Mouse (Mus musculus) cerebellum, adult 11 months (tissue): ENCODE results near the gene Gm20388.
"Not testable (repeated sequence)": the region's sequence is repeated elsewhere in the genome, so short reads cannot be mapped to it uniquely, and the experiment has no call there.

Source experiments
- DNase-seq: peaks from one replicate; pipeline ENCODE4 v3.0.0; 2022

Gm20388 gene

DNA sequence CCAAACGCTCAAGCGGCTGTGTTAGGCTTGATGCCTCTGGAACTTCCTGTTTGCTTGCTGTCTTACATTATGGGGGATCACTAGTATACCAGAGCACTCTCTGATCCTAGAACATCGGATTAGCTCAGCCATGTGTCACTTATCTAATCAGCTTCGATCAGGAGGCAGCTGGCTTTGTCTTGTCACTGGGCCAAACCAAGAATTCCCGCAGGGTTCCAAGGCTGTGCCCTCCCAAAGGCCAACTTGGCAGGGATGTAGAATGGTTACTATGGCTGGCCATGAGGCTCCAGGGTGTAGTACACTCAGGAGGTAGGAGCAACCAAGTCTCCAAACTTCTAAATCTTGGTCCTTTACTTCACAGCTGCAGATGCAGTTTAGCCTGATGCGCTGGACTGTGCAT lies 2656.1 kb downstream of the Gm20388 start:
- peak; percentile 49 for DNase-seq

DNA sequence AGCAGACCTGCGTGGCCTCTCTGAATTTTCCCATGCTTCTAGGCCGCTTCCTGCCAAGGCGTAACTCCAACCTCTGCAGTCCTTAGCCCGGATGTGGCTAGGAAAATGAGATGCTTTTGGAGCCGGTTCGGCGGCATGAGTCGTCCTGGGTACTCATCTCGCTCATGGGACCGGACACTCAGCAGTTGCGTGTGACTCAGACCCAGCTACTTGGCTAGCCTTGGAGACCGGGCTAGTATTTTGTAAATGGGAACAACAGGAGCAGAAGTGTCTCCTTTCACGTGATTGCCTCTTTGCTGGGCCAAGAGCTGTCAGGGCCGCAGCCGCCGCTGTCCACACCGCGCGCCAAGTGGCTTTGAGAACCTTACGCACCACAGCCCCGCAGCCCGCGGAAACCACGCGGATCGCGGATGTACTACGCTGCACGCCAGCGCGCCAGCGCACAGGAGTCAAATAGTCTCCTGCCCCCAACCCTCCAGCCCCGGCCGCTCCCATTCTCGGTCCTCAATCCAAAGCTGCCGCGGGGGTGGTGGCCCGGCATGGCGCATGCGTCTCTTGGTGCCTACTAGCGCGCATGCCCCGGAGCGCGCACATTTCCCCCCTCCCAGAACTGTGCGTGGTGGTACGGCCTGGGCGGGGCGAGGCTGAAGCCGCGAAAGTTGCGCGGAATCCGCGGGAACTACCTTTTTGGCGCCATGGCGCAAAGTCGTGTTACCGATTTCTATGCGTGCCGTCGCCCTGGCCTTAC lies 2656.9 kb downstream of the Gm20388 start, which contains the start of gene Cdt1:
Gene Cdt1 (plus strand): TSS at position 655 of the 748 bp plus-strand sequence.
- peak; percentile 96 for DNase-seq

DNA sequence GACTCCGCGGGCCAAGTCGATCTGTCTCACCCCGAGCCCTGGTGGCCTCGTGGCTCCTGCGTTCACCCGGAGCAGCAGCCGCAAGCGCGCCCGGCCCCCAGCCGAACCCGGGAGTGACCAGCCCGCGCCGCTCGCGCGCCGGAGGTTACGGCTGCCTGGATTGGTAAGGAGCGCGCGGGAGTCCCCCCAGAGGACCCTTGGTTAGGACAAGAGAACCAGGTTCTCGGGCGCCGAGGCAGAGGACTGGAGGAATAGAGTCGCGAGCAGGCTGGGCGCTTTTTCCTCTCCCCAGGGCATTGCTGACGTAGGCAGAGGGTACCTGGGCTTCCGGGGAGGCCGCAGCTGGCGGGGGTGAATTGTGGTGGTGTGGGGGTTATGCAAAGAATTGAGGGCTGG lies 2657.5 kb downstream of the Gm20388 start:
- DNase-seq = no peak

DNA sequence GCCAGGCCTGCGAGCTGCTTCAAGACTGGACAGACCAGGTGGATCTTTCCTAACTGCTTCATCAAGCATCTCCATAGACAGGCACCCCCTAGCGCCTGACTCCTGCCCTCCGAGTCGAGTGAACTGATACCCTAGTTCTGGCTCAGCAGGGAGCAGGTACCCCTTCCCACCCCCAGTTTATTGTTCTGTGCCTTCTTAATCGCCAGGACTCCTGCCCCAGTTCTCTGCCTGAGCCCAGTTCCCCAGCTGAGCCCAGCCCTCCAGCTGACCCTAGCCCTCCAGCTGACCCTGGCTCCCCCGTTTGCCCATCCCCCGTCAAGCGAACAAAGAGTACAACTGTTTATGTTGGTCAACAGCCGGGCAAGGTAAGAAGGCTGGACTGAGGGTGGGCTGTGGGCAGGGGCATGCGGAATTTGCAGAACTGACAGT lies 2658.3 kb downstream of the Gm20388 start:
- DNase-seq = peak; percentile 44

DNA sequence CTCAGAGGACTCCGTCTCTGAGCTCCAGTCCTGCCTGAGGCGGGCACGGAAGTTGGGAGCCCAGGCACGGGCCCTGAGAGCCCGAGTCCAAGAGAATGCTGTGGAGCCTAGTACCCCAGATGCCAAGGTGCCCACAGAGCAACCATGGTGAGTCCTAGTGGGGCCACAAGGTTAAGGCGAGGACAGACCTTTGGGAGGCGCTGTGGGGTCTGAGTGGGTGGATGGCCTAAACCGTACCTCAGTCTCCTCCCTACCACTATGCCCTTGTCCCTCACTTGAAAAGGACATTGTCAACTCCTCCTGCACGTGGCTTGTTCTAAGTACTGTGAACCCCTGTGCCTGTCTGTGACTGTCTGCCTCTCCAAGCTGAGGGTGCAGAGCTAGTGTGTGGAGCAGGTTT lies 2658.7 kb downstream of the Gm20388 start:
- DNase-seq = no peak

DNA sequence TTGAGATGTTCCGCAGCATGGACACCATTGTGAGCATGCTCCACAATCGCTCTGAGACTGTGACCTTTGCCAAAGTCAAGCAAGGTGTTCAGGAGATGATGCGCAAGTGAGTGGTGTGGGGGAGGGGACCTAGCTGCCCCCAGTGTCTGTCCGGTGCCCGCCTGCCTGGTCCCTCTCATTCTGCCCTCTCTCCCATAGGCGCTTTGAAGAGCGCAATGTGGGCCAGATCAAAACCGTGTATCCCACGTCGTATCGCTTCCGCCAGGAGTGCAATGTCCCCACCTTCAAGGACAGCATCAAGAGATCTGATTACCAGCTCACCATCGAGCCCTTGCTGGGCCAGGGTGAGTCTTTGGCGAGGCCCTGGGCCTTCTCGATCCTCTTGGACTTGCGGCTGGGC lies 2659.4 kb downstream of the Gm20388 start:
- DNase-seq = no peak

DNA sequence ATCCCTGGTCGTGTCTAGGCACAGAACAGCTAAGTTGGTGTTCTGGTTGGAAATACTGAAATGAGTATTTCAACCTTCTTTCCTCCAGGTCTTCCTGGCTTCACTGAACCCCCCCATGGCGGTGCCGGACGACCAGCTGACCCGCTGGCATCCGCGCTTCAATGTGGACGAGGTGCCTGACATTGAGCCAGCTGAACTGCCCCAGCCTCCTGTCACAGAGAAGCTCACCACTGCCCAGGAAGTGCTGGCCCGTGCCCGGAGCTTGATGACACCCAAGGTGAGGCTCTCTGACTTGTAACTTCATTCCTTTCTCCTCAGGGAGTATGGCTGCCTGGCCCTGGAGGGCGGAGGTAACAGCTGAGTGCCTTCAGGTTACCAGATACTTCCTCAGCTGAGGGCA lies 2660.5 kb downstream of the Gm20388 start:
- DNase-seq = peak; percentile 70

DNA sequence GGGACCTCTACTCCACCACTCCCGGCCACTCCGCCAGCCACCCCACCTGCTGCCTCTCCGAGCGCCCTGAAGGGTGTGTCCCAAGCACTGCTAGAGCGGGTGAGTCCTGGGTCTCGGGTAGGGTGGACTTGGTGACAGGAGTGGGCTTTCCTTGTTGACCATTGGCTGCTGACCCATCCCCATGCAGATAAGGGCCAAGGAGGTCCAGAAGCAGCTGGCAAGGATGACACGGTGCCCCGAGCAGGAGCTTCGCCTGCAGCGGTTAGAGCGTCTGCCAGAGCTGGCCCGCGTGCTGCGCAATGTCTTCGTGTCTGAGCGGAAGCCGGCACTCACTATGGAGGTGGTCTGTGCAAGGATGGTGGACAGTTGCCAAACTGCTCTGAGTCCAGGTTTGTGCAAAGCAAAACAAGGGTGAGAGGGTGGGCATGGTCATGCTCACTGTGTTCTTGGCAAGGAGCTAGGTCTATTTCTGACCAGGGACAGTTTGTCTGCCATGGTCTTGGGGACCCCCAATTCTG lies 2661.2 kb downstream of the Gm20388 start:
- no peak for DNase-seq

DNA sequence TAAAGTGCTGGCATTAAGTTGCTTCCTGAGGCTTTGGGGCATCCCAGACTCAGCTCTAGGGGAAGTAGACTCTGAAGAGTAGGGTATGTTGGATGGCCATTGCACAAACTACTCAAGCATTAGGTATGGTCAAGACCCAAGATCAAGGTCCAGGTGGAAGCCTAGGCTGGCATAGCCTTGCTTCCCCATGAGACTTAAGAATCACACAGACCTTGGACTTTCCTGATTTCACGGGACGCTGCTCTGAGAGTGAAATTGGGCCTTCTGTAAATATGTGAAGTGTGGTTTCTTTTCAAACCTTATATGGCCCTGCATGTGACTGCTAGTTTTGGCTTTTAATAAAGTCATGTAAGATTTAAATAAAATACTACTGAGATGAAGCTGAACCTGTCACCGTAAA lies 2662.1 kb downstream of the Gm20388 start:
- no peak for DNase-seq

DNA sequence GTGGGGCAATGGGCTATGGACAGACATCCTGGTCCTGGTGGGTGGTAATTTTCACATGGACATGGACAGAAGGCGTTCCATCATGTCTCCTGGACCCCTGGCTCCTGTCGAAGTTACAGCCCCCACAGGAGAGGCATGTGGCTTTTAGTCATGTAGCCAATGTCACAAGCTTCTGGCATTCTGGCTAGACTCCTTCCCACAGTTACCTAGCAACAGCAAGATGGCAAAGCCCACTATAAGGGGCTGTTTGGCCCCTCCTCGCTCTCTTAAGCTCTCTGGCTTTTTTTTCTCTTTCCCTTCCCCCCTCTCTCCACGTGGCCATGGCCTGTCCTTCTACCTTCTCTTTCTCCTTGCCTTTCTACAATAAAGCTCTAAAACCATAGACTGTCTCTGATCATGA lies 2662.5 kb downstream of the Gm20388 start:
- DNase-seq = not testable (repeated sequence)

DNA sequence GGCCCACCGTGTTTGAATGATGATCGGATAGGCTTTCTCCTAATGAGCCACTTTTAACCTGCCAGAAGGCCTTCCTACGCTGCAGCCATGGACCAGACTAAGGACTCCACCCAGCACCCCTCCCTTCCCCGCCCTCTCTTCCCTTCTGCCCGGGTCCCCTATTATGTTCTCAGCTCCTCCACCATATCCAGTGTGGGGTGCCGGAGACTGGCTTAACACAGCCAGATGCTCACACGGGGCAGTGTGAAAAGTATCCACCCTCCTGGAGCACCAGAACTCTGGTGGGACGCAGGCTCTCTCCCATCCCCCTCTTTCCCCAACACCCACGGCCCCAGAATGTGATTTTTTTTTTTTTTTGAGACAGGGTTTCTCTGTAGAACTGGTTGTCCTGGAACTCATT lies 2662.9 kb downstream of the Gm20388 start:
- DNase-seq = no peak

DNA sequence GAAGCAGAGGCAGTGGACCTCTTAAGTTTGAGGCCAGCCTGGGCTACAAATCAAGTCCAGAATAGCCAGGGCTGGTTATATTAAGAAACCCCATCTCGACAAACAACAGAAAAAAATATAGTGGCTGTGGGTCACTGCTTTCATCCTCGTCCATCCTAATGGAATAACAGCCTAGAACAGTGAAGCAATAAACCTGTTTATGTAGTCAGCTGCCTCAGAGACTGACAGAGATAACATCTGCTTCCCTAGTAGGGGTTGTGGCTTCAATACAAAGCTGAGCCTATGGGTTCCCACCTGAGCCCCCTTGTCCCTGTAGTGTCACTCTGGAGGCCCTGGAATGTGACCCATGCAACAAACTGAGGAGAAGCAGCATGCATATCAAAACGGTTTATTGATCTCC lies 2663.6 kb downstream of the Gm20388 start:
- DNase-seq = no peak

DNA sequence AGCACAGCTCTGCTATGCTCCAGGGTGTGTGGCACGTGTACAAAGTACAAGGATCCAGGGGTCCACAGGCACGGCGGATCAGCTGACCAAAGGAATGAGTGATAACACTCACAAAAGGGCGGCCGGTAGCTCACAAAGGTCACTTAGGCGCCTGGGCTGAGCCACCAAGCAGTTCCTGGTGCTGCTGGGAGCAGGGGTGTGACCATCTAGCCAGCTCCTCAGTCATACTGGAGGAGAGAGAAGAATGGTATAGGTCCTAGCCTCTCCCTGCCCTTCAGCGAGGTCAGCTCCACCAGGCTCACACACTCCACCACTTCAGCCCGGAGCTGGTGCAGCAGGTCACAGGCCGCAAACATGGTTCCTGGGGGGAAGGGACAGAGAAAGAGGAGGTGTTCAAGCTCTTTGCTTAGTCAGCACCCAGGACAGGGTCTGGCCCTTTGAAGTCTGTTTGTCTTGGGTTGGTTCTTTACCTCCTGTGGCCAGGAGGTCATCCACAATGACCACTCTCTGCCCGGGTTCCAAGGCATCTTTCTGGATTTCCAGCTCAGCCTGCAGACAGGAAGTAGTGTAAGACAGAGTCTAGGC lies 2664.1 kb downstream of the Gm20388 start:
- DNase-seq = no peak

DNA sequence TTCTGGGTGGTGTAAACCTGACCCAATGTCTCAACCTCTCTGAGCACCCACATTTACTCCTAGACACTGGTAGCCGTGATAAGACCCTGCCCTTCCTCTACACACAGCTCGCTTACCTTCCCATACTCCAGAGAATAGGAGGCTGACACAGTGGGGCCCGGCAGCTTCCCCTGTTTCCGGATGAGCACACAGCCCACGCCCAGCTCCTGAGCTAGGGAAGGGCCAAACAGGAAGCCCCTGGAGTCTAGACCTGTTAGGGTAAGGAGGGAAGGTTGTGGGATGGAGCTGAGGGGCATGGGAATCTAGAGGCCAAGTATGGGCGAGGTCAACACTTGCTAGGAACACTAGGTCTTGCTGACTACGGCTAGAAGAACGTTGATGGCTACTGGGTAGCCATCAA lies 2664.6 kb downstream of the Gm20388 start:
- no peak for DNase-seq

DNA sequence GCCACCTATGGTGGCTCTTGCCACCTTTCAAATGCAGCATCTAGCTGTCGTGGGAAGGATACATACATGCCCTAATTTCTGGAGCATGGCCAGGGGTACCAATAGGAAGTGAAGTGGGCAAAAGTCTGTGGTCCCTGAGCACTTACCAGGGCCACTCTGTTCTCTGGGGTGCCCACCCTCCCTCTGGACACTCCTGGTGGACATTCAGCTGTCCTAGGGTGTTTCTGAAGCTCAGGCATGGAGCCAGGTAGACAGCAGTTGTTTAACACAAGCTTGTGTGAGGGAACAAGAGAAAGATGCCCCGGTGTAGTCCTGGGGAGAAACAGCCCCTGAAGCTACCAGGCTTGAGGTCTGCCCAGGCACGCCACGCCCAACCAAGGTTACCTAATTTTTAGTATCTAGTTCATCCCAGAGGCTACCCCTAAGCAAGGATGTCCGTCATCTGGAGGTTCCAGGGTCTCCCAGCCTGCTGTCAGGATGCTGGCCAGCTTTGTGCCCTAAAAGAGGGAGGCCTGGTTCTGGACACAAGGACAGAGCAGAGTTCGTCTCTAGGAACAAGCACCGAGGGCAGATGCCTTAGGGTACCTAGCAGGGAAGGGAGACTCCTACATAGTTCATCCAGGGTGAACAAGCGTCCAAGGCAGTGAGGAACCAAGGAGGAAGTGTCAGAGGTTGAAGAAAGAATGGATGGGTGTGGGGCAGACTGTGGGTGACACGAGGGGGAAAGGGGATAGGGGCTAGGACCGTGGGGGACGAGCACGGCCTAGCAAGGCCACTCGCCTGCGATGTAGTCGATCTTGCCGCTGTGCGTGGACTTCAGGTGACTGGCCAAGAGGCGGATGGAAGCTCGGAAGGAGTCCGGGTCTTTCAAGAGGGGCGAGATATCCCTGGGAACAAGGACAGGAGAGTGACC lies 2665.3 kb downstream of the Gm20388 start:
- no peak for DNase-seq

DNA sequence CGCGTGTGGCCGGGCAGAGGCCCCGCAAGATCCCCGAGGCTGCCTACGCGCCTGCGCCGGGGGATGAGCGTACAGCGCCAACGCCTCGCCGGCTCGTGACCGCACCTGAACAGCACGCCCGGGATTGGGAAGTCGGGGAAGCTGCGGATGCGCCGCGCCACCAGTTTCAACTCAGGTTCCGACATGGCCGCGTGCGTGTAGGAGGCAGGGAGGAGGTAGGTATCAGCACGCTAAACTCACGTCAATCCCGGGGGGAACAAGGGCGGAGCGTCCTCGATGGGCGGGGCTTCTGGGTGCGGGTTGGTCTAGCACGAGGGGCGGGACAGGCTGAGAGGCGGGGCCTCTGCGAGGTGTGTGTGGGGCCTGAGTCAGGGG lies 2666.0 kb downstream of the Gm20388 start, which contains the start of gene Aprt:
Gene Aprt (minus strand): TSS at position 262 of the 375 bp plus-strand sequence.
- peak; percentile 95 for DNase-seq

DNA sequence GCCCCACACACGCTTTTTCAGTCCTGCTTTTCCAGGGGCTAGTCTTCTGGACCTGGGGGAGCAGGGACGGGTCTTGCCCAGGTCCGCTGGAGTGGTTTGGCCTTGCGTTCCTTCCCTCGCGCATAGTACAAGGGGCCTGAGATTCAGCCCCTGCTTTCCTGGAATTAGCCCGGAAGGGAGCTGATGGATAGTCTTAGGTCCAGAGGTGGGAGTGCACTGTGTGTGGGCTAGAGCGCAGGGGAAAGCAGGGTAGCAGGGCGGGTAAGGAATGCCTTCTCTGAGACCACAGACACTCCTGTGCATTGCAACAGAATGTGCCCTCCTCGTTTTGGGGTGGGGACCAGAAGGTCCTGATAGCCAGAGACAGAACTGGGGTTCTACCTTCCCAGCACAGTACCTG lies 2666.5 kb downstream of the Gm20388 start:
- no peak for DNase-seq

DNA sequence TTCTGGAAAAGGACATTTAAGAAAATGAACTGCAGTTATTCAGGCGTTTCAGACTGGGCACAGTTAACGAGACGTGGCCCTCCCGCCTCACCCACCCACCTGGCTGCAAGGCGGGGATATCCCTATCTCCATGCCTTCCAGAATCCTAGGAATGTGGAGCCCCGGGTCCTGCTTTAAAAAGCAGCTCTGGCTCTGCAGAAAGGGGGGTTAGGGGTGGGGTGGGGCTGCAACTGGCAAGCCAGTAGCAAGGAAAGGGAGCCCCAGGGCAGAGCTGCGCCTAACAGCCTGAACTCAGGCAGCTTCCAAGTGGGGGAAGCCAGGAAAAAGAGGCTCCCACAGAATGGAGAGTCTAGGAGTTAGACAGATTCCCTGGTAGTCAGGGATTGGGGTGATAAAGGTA lies 2668.6 kb downstream of the Gm20388 start:
- DNase-seq = no peak

DNA sequence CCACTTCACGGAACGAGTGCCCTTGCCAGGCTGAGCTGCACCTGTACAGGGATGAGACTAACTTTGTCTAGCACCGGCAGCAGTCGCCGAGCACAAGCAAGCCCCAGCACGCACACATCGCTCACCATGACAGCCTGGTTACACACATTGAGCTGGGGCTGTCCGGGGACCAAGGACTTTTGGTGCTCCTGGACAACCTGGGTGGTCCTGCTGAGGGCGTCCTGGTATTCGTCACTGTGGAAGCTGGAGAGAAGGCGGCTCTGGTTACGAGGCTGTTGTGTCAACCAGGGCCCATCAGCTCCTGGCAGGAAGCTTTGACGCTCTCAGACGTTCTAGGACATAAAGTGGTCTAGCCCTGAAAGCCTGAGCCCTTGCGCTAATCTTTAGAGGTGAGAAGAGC lies 2670.3 kb downstream of the Gm20388 start:
- DNase-seq = no peak

DNA sequence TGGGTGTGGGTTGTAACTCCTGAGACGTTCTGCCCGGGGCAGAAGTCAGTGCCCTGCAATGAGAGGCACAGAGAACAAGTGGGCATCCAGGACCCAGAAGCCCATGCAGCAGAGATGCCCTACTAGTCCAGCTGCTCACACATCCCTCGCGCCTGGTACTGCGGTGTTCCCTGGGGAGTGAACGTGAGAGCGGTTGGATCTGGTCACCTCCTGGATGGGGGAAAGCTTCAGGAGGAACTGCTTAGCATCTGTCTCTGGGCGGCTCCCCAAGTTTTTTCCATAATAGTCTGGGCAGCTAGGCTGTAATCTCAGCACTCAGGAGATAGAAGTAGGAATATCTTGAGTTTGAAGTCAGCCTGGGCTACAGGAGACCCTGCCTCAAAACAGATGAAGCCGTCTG lies 2674.3 kb downstream of the Gm20388 start:
- DNase-seq = no peak

DNA sequence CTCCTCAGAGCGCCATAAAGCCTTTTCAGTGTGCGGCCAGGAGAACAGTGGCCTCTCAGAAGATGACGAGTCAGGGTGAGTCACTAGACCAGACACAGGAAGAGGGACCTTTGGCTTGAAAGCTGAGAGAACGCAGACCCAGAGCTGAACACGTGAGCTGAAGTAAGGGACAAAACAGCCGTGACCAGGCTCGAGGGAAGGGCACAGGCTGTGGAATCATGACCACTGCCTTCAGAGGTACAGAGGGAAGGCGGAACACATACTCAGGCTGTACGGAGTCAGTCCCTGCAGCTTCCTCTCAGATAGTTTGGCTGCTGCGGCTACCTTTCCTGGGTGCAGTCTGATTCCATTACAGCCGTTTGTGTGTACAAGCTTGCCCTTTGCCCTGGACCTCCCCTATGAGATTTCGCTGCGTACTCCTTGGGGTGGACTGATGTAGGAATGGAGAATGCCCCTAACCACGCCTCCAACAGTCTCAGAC lies 2674.8 kb downstream of the Gm20388 start:
- DNase-seq = no peak

DNA sequence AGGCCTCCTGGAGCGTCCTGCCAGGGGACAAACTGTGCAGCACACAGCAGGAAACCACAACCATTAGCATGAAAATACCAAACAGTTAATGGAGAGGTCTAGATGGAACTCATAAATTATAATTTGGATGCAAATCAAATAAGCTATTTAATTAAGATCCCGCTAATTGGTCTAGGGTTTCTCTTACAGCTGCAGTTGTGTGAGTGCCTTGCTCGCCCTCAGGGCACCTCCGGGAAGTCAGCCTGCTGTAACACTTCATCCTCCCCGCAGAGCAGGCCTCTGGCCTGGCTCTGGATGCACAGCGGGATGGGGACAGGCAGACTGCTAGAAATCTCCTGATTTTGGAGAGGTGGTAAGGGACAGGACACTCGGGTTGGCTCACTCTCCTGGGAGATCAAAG lies 2675.5 kb downstream of the Gm20388 start:
- no peak for DNase-seq

DNA sequence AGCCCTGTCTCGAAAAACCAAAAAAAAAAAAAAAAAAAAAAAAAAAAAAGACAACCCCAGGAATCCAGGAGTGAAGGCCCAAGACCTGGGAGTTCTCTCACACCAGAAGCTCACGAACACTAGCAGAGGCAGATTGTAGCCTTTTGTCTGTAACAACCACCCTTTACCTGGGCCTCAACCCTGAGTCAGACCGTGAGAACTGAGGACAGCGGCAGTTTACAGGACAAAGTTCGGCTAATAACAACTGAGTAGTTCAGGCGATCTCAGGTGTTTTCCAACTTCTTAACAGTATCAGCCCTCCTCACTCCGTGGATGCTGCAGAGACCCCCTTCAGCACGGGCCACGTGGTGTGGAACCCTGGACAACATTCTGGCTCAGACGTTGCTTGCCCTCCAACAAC lies 2676.1 kb downstream of the Gm20388 start:
- no peak for DNase-seq
